Mouse (Mus musculus) c-Kit-positive CD71-positive TER-119-positive erythroid progenitor cells, embryonic 14.5 days (primary cell): ENCODE results near the gene Snrnp40.
A peak's percentile ranks its signal among the peaks of the same experiment; 100 is the strongest.

Experiments used
- DNase-seq: peaks from one replicate; pipeline ENCODE4 v3.0.0-alpha.2; 2013; ENCODE audit warnings: low spot score

The Snrnp40 gene

DNA sequence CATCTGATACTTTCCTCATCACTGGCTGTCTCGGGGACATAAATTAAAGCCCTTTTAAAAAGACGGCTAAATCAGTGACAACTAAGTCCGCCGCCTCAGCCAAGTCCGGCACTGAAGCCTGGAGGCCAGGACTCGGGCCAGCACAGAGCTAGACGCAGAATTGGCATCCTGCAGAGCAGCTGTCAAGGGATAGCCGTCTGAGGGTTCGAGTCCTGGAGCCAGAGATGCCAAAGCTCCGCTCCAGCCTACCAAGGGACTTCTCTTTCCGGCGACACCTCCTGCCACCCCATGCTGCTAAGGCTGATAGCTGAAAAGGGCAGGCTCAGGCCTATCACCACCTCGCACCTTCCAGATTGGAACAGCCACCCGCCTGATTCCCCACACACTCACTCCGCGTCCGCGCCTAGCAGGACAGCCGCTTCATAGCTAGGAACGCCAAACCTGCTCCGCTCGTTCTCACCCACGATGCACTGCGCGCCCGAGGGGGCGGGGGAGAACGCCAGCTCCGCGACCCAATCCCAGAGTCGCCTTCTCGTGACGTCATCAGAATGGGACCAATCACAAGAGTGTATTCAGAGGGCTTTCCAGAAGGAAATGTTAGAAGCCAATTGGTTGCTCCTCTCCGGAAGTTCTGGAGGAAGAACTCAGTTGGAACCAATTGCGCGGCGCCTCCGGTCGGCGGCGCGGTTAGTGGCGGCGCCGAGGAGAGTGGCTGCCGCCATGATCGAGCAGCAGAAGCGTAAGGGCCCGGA lies at the start of gene Snrnp40, which contains the start of gene Zcchc17:
Gene Snrnp40, plus strand, starts transcription at position 647 of the 752 bp plus-strand sequence.
Gene Zcchc17, minus strand, starts transcription at position 458 of the 752 bp plus-strand sequence.
- DNase-seq = peak; percentile 100

GRCm38 (mm10) chr4:130312526-130312925 lies 47.4 kb upstream of the Snrnp40 start:
- no peak for DNase-seq

DNA sequence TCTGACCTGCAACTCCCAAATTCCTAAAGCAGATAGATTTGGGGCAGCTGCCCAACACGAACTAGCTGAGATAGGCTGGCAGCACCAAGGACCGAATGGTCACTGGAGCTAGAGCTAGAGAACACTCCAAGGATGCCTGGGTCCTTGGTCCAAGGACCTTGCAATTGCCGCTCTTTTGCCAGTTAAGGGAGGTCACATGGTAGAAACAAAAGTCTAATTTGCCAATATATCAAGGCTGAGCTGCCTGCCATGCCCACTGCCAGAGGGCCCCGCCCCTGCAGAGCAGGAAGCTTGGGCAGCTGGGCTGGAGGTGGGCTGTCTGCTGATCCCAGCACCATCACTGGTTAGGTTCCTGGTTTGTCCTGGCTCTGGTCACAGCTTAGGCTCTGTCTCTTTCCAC lies 46.4 kb upstream of the Snrnp40 start:
- no peak for DNase-seq

GRCm38 (mm10) chr4:130315771-130316527 lies 44.0 kb upstream of the Snrnp40 start:
- no peak for DNase-seq

GRCm38 (mm10) chr4:130316691-130317090 lies 43.2 kb upstream of the Snrnp40 start:
- no peak for DNase-seq

GRCm38 (mm10) chr4:130318122-130318521 lies 41.8 kb upstream of the Snrnp40 start:
- DNase-seq = no peak

DNA sequence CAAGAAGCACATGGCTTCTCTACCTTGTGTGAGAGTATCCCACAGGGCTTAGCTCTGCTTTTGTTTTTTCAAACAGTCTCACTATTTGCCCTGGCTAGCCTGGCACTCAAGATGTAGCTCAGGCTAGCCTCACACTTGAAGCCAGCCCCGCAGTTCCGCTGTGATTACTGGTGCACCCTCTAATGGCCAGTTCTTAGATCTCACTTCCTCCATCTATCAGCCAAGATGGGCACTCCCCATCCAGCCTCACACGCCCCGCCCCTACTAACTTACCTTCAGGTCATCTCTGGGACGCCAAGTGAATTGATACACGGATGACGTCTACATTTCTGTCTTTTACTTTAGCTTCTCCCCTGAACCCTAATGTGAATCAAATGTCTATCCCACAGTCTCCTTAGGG lies 40.4 kb upstream of the Snrnp40 start:
- DNase-seq = no peak

DNA sequence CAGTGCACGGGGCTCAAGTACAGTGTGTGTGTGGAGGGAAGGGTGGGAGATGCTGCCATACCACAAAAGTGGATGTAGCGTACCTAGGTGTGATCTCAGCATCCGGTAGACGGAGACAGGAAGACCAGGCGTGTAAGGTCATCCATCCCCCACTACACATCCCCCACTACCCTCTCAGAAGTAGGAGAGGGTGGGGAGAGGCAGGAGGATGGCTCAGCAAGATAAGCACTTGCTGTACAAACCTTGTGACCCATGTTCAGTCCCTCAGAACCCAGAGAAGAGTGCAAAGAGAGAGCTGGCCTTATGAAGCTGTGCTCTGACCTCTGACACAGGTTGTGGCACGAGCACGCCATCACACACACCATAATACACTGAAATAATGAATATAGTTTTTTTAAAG lies 38.3 kb upstream of the Snrnp40 start:
- DNase-seq = no peak

- DNase-seq = no peak
These were observed 37.4 kb upstream of the Snrnp40 start for GRCm38 (mm10) chr4:130322567-130322966.

- DNase-seq = no peak
These were observed 36.8 kb upstream of the Snrnp40 start for GRCm38 (mm10) chr4:130323165-130323564.

DNA sequence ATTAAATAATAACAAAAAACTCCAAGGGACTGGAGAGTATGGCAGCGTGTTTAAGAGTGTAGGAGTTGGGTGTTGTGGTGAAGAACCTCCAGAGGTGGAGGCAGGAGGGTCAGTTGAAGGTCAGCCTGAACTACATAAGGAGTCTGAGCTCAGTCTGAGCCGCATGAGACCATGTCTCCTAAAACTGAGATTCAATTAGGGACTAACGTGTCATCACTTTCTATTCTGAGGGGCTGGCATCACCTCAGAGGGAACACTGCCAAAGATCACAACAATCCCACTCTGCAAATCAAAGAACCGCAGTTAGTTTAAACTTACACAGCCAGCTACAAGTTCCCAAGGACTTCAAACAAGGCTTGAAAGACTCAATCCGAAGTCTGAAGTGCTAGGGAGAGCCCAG lies 36.3 kb upstream of the Snrnp40 start:
- DNase-seq = no peak

GRCm38 (mm10) chr4:130325446-130325845 lies 34.5 kb upstream of the Snrnp40 start:
- no peak for DNase-seq

- no peak for DNase-seq
These were observed 32.6 kb upstream of the Snrnp40 start for GRCm38 (mm10) chr4:130327366-130327765.

GRCm38 (mm10) chr4:130335867-130336266 lies 24.1 kb upstream of the Snrnp40 start:
- DNase-seq = no peak

DNA sequence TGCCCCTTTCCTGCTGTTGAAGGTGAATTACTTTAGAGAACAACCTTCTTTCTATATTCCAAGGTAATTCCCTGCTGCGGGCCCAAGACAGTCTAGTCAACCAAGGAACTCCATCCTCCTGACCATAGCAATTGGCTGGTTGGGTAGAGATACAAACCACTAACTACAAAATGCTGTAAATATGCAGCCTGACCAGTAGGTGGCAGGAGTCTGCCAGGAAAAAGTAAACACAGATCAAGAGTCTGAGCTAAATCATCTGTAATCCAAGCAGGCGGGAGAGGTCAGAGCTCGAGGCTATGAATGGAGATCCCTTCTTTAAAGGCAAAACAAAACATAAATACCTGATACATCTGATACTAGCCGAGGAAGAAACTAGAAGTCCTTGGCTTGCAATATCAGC lies 18.2 kb upstream of the Snrnp40 start:
- peak; percentile 66 for DNase-seq

GRCm38 (mm10) chr4:130349666-130350065 lies 10.3 kb upstream of the Snrnp40 start:
- no peak for DNase-seq

GRCm38 (mm10) chr4:130350690-130351422 lies 9.1 kb upstream of the Snrnp40 start:
- DNase-seq = no peak

GRCm38 (mm10) chr4:130352588-130352987 lies 7.3 kb upstream of the Snrnp40 start:
- DNase-seq = no peak

DNA sequence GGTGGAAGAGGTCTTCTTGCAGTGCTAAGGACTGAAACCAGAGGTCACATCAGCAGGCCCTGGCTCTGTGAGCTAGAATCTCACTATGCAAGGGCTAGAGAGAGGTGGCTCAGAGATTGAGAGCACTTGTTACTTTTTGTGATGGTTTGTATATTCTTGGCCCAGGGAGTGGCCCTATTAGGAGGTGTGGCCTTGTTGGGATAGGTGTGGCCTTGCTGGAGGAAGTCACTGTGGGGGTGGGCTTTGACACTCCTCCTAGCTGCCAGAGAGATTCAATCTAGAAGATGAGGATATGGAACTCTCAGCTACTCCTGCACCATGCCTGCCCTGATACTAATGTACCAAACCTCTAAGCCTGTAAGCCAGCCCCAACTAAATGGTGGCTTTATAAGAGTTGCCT lies 2.0 kb upstream of the Snrnp40 start:
- DNase-seq = no peak

DNA sequence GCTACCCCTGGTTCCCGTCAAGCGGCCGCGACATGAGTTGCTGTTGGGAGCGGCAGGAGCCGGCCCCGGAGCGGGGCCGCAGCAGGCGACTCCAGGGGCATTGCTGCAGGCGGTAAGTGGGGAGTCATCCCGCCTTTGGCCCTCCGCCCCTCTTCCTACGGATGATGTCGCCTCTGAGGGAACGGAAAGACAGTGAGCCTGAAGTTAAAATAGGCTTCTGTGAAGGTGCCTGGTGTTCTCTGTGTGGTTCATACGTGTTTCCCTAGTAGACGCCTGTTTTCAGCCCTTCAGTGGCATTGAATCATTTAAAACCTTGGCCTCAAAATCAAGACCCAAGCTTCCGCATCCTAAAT lies 282 bp downstream of the Snrnp40 start:
- DNase-seq = no peak

DNA sequence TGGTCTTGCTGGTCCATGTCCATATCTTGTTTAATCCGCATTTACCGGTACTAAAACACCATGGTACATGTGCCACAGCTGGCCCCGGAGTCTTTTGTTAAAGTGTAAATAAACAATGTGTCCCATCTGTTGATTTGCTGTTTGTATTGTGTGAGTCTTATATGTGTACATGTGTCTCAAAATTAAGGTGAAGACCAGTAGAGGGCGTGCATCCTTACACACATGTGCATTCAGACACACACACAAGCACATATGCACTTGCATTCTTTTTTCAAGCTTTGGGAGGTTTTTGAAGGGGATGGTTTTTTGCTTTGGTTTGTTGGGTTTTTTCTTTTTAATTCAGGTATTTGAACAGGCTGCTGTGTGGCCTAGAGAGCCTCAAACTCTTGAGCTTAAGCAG lies 16.7 kb downstream of the Snrnp40 start:
- no peak for DNase-seq

DNA sequence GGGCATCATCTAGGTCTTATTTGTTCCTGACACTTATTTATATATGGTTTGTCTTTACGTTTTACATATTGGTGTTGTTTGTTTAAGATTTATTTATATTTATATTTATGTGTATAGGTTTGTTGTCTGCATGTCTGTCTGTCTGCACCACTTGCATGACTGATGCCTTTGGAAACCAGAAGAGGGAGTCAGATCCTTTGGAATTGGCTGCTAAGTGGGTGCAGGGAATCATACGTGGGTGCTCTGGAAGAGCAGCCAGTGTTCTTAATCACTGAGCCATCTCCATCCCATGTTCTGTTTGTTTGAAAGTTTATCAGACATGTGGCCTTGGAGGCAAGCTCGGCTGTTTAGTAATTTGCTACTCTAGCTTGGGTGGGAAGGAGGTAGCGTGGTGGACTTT lies 17.6 kb downstream of the Snrnp40 start:
- DNase-seq = no peak

DNA sequence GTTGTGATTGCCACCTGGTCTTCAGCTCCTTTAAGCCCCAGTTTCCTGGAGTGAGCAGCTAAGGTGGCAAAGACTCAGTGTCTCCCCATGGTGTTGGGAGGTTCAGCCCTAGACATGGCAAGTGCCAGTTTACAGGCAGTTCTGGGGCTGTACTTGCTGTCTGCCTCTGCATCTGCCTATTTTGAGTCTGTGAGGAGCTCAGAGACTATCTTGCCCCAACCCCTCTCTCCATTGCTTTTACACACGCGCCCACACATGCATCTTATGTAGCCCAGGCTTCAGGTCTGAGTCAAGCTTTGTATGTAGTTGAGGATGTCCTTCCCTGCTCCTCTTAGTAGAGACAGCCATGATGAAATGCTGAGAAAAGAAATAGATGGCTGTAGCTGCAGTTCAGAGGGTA lies 19.2 kb downstream of the Snrnp40 start:
- DNase-seq = no peak
